Mouse (Mus musculus): ENCODE measurements around the gene Tstd3.
A peak's percentile ranks its signal among the peaks of the same experiment; 100 is the strongest.

Tstd3 gene

GRCm38 (mm10) chr4:21766863-21767304, at the start of gene Tstd3, which contains the start of gene Usp45:
Gene Tstd3 (minus strand): TSS chr4:21767212.
Gene Usp45 (plus strand): TSS chr4:21767156.
- peak; percentile 86 for DNase-seq

DNA sequence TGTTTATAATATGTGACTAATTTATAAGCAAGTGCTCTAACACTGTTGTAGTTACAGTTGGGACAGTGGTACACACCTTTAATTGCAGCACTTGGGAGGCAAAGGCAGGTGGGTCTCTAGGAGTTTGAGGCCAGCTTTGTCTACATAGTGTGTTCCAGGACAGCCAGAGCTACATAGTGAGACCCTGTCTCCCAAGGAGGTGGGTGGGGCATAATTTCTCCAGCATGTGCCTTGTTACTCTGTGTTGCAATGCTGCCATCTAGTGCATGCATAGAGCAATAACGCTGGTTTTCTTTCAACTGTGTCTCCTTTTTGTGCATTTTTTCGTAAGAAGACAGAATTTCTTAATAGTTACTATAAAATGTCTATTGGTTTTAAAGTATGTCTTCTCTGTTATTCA, 47.0 kb upstream of the Tstd3 start:
- peak; percentile 38 for DNase-seq

DNA sequence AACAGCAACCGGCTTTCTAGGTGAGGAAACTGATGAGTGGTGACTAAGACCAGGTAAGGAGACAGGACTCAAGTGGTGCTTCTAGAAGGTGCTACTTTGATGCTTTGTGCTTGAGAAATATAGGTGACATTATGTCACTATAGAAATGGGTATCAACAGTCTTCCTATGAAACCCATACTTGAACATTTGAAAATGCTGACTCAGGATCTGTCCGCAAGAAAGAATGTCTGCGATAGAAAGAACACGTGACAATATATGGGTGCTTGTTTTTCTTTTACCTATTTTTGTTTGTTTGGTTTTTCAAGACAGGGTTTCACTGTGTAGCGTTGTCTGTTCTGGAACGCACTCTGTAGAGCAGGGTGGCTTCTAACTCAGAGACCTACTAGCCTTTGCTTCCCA, 45.6 kb upstream of the Tstd3 start:
- no peak for DNase-seq

DNA sequence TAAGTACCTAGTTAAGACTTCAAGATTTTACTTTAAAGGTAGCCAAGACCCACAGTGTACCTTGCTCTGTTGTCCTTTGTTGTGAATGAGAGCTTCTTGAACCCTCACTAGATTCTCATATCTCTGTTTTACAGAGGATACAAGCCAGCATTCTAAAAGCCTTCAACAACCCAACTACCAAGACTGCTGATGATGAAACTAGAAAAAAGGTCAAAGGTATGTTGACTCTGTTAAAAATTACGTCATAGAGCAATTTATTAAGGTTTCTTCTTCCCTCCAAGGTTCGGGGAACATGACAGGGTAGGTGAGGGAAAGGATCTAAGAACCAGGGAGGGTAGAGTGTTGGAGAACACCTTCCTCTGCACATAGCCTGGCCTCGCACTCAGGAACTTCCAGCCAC, 43.6 kb upstream of the Tstd3 start:
- no peak for DNase-seq

- no peak for DNase-seq
Measured at GRCm38 (mm10) chr4:21807204-21807603, 40.2 kb upstream of the Tstd3 start.

- DNase-seq: no peak
Measured at GRCm38 (mm10) chr4:21801620-21802019, 34.6 kb upstream of the Tstd3 start.

- no peak for DNase-seq
Measured at GRCm38 (mm10) chr4:21801013-21801412, 34.0 kb upstream of the Tstd3 start.

GRCm38 (mm10) chr4:21793631-21794030, 26.6 kb upstream of the Tstd3 start:
- DNase-seq: no peak

GRCm38 (mm10) chr4:21789836-21790235, 22.8 kb upstream of the Tstd3 start:
- no peak for DNase-seq

DNA sequence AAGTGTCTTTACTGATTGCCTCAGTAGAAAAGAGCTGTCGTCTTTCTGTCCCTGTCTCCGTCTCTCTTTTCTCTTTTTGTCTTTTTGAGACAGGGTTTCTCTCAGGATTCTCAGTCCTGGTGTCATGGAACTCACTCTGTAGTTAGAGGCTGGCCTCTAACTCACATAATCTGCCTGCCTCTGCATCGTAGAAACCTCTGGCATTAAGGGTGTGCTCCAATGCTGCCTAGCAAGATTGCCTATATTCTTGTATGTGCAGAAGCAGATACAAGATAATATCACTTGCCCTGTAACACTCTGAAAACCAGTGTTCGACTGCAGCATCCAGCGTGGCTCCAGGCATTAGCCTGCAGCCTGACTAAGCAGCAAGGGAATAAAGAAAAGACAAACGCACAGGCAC, 21.9 kb upstream of the Tstd3 start:
- DNase-seq: no peak

GRCm38 (mm10) chr4:21786268-21786667, 19.3 kb upstream of the Tstd3 start:
- no peak for DNase-seq

- DNase-seq: peak; percentile 58
Measured at GRCm38 (mm10) chr4:21780816-21781726, 14.1 kb upstream of the Tstd3 start.

DNA sequence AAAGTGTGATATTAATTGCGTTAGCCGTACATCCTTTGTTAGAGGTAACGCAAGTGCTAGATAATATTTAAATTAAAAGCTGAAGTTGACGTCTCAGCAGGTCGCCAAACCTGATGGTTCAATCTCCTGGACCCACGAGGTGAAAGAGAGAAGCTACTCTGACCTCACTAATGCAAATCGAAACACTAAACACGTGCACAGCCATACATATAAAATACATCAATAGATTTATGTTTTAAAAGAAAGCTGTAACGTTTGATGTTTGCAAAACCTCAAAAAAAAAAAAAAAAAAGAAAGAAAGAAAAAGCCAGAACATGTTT, 9.9 kb upstream of the Tstd3 start:
- DNase-seq: no peak

DNA sequence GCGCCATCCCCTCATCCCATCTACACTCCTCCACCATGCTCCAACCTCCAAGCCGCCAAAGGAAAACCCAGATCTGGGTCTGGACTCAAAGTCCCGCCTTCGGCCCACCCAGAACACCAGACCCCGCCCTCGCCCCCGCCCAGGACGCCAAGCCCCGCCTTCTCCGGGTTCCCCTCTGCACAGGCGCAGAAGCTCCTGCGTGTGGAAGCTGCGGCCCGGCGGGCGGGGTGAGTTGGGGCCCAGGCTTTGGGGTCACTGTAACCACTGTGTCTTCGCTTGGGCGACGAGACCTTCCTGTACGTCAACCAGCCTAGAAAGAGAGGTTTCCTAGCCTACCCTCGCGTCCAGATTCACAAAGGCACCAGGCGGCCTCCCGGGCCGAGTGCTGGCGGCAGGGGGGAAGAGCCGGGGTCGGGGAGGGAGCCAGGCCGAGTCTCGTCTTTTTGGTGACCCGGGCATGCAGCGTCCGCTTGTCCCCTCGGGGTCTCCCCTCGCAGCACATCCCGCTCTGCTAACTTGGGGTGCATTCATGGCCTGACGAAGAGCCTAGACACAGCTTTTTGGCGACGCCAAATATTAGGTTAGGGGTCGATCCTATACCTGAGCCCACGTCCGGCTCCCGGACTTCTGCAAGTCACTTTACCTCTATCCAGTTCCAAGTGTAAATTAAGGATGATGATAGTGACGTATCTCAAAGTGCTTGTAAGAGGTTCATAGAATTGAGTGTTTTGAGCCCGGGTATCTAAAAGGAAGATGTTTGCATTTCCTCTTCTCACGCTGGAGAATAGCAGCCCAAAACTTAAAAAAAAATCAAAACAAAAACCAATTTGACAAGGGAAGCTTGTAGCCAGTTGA, 9.3 kb upstream of the Tstd3 start:
- DNase-seq: peak; percentile 99

GRCm38 (mm10) chr4:21772306-21772705, 5.3 kb upstream of the Tstd3 start:
- DNase-seq: no peak

- DNase-seq: no peak
Measured at GRCm38 (mm10) chr4:21771064-21771463, 4.1 kb upstream of the Tstd3 start.

DNA sequence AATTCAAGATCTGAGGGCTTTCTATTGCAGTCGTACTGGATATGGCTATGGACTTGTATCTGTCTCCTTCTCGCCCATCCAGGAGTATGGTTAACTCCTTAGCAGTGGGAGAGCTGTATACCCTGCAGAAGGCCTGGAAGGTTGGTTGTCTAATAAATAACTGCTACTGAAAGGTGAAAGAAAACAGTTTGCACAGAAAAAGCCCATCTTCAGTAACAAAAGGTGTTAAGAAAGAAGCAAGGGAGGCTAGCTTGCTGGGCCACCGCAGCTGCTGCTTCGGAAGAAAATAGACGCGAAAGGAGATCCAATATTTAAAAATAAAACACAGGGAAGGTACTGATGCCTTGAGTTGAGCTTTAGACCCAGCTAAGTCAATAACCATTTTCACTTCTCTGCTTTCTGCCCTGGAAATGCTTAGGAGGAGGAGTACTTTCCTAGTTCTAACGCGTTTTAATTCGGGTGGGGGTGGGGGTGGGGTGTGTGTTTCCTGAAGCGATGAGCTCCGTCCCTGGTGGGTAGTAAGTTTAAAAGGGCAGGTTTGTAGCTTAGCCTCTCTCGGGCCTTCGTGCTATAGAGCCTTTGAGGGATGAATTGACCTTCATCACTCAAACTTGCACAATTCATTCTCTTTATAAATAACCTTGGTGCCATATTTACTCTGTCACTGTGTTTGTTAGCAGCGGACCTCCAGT, 695 bp downstream of the Tstd3 start:
- DNase-seq: peak; percentile 29

DNA sequence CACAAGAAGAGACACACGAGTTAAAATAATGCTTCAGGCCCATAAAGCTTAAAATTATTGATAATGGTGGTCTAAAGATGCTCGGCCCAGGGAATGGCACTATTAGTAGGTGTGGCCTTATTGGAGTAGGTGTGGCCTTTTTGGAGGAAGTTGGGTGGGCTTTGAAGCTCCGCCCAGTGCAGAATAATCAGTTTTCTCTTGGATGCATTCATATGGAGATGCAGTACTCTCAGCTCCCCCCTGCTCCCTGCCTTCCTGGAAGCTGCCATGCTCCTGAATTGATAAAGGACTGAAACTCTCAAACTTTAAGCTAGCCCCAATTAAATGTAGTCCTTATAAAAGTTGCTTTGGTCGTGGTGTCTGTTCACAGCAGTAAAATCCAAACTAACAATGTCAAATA, 3.2 kb downstream of the Tstd3 start:
- no peak for DNase-seq

DNA sequence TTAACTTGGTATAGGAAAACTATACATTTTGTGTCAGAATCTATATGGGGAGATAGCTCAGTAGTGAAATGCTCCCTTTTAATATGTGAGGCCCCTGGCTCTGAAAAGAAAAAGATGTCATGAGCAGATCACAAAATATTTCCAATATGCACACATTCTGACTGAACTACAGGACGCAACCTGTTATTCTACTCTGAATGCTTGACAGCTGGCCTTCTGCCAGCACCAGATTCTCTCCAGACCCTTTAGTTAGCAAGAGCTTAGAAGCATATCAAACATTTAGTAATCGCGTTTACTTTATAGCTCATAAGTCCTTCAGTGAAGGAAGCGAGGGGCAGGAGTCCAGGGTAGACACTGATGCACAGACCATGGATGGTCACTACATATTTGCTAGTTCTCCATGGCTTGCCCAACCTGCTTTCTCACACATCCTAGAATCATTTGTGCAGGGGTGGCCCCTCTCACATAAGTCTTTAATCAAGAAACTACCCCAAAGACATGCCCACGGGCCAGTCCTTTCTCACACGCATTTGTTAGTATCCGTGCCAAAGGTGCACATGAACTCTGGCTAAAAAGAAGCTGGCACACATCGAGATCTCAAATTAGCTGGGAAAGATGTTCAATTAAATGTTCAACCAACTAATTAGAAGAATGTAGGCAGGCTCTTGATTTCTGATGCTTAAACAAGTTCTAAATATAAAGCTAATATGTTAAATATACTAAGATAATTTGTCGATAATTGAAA, 5.4 kb downstream of the Tstd3 start:
- DNase-seq: no peak

DNA sequence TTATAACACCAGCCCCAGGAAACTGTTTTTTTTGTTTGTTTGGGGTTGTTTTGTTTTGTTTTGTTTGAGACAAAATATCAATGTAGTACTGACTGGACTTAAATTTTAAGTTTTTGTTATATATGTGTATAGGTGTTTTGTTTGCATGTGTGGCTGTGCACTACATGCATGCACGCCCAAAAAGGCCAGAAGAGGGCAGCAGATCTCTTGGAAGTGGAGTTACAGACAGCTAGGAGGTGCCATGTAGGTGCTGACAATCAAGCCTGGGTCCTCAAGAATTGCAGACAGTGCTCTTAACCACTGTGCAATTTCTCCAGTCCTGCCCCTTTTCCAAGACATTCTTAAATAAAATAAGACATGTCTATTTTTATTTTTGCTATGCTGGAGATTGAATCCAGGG, 8.2 kb downstream of the Tstd3 start:
- DNase-seq: peak; percentile 27

GRCm38 (mm10) chr4:21755123-21755789, 11.8 kb downstream of the Tstd3 start:
- DNase-seq: peak; percentile 49

- DNase-seq: no peak
Measured at GRCm38 (mm10) chr4:21745723-21746122, 21.3 kb downstream of the Tstd3 start.

Data from liver (tissue).